Mouse (Mus musculus): Measurements from ENCODE around the gene Fam221a. TPM values are rescaled to one million over a fixed set of nuclear protein-coding genes. Genes with fewer than 3 reads are reported as not detected.

Fam221a gene
- 37.3 TPM for polyA plus RNA-seq (2014; fragmentation: Illumina TruSeq; extraction: RNeasy Lipid Tissue Mini Kit (QIAGEN cat#74804); ENCODE audit: low read depth, low replicate concordance)

DNA sequence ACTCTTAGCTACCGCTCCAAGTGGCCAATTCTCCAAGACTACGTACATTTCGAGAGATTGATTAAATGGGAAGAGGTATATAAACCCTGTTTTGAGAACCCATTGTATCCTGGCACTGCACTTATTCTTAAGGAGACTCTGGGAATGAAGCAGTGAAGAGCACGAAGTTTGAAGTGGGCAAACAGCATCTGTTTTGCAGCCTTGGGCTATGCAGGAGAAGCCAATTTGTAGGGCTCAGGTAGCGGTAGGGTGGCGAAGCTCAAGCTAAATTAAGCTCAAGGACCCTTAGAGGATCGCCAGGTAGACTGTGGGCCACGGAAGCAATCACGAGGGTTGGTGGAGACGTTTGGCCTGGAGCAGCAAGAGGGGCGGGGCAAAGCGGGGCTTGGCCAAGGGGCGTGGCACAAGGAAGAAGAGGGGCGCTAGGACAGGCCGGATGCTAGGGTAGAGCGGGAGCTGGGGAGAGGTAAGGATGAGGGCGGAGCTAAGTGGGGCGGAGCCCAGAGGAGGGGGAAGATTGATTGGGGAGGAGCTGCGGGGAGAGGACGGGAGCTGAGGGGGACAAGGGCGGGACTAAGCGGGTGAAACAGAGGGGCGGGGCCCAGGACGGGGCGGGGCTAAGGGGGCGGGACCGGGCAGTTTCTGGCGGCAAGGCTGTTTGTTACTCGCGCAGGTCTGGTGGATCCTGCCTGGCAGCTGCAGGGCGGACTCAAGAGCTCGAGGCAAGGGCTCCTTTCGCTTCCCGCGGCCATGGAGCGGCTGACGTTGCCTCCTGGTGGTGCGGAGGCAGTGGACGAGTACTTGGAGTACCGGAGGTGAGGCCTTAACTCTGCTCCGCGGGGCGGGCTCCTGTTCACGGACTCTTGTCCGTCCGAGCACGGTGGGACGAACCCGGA lies at the start of gene Fam221a:
Fam221a (plus strand) TSS at position 581 of the 896 bp plus-strand sequence.

DNA sequence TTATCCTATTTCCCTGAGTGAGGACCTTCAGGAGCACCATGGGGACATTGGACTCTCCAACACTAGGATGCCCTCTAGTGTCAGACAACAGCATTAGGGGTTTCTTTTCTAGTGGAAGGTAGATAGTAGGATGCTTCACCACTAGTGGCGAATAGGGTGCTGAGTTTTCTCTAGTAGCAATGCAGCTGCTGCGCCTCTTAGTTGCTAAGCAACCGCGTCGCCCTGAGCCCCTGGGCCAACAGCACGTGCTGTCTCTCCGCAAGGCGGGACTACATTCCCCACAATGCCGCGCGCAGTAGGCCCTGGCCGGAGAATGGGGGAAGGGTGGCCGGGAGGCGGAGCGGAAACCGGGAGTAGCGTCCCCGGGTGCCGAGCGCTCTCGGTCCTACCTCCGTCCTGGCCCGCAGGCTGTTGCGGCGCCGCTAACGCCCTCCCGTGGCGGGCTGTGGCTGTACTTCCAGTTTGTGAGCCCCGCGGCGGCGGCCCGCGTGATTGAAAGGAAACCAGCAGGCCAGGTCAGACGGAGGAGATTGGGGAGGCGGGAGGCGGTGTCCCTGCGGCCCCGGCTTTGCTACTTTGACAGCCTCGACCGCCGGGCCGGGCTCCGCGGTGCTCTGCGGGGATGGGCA lies 48.5 kb upstream of the Fam221a start, which contains the start of gene Ccdc126:
Ccdc126 (plus strand) TSS at position 309 of the 629 bp plus-strand sequence.

DNA sequence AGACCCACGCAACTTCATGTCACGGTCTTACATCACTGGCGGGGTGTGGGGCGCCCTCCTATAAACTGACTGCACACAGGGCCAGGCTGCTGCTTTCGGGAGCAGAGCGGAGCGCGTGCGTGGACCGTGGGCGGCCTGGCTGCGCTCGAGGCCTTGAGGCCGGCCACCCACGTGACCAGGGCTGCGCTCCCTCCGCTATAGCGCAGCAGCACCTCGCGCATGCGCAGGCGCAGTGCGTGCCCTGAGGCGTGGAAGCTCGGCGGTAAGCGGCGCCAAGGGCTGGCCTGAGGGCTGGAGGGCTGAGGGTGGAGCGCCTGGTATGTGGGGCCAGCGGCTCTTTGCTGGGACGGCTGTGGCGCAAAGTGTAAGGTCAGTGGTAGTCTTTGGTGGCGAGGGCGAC lies 27.8 kb downstream of the Fam221a start, which contains the start of gene Stk31:
Stk31 (plus strand) TSS at position 289 of the 400 bp plus-strand sequence.

Other genes with a start within 250 kb of the Fam221a start
- 91.5 TPM for gene Igf2bp3, start 152.8 kb upstream of the Fam221a start, polyA plus RNA-seq (2014; fragmentation: Illumina TruSeq; extraction: RNeasy Lipid Tissue Mini Kit (QIAGEN cat#74804); ENCODE audit: low read depth, low replicate concordance)
- 147 TPM for gene Tra2a, start 103.7 kb upstream of the Fam221a start, polyA plus RNA-seq (2014; fragmentation: Illumina TruSeq; extraction: RNeasy Lipid Tissue Mini Kit (QIAGEN cat#74804); ENCODE audit: low read depth, low replicate concordance)
- 2.5 TPM for gene Ccdc126, start 48.5 kb upstream of the Fam221a start, polyA plus RNA-seq (2014; fragmentation: Illumina TruSeq; extraction: RNeasy Lipid Tissue Mini Kit (QIAGEN cat#74804); ENCODE audit: low read depth, low replicate concordance)
- gene Stk31, start 27.9 kb downstream of the Fam221a start, polyA plus RNA-seq (2014; fragmentation: Illumina TruSeq; extraction: RNeasy Lipid Tissue Mini Kit (QIAGEN cat#74804); ENCODE audit: low read depth, low replicate concordance), result 151 TPM